Mouse (Mus musculus): Measurements from ENCODE around the gene Pate2. TPM values are rescaled to one million over a fixed set of nuclear protein-coding genes. Genes with fewer than 3 reads are reported as not detected.

The Pate2 gene
- polyA plus RNA-seq (2014; fragmentation: Illumina TruSeq; extraction: RNeasy Lipid Tissue Mini Kit (QIAGEN cat#74804); ENCODE audit: low read depth, low replicate concordance), result 1.7 TPM

GRCm38 (mm10) chr9:35569571-35570534, at the start of gene Pate2, which contains the start of gene Hyls1:
Gene Pate2 (plus strand): TSS chr9:35570284.
Gene Hyls1 (minus strand): TSS chr9:35570398.

GRCm38 (mm10) chr9:35558257-35559008, 11.7 kb upstream of the Pate2 start, which contains the start of the genes Ddx25 and Pus3:
Gene Ddx25 (minus strand): TSS chr9:35558528.
Gene Pus3 (plus strand): TSS chr9:35558595.

GRCm38 (mm10) chr9:35611841-35612240, 41.8 kb downstream of the Pate2 start, which contains the start of gene Pate4:
Gene Pate4 (minus strand): TSS chr9:35611941.

GRCm38 (mm10) chr9:35648102-35648501, 78.0 kb downstream of the Pate2 start, which contains the start of gene Pate3:
Gene Pate3 (minus strand): TSS chr9:35648202.

GRCm38 (mm10) chr9:35687013-35687412, 116.9 kb downstream of the Pate2 start, which contains the start of gene Pate1:
Gene Pate1 (minus strand): TSS chr9:35687390.

Other genes with a start within 250 kb of the Pate2 start
- gene Cdon, start 149.2 kb upstream of the Pate2 start, polyA plus RNA-seq (2014; fragmentation: Illumina TruSeq; extraction: RNeasy Lipid Tissue Mini Kit (QIAGEN cat#74804); ENCODE audit: low read depth, low replicate concordance), result 17.7 TPM
- gene Gm1113, start 52.0 kb upstream of the Pate2 start, polyA plus RNA-seq (2014; fragmentation: Illumina TruSeq; extraction: RNeasy Lipid Tissue Mini Kit (QIAGEN cat#74804); ENCODE audit: low read depth, low replicate concordance), result not detected
- 0.38 TPM for gene Ddx25, start 11.8 kb upstream of the Pate2 start, polyA plus RNA-seq (2014; fragmentation: Illumina TruSeq; extraction: RNeasy Lipid Tissue Mini Kit (QIAGEN cat#74804); ENCODE audit: low read depth, low replicate concordance)
- 45.7 TPM for gene Pus3, start 11.7 kb upstream of the Pate2 start, polyA plus RNA-seq (2014; fragmentation: Illumina TruSeq; extraction: RNeasy Lipid Tissue Mini Kit (QIAGEN cat#74804); ENCODE audit: low read depth, low replicate concordance)
- 19.2 TPM for gene Hyls1, start 114 bp downstream of the Pate2 start, polyA plus RNA-seq (2014; fragmentation: Illumina TruSeq; extraction: RNeasy Lipid Tissue Mini Kit (QIAGEN cat#74804); ENCODE audit: low read depth, low replicate concordance)
- gene Pate4, start 41.7 kb downstream of the Pate2 start, polyA plus RNA-seq (2014; fragmentation: Illumina TruSeq; extraction: RNeasy Lipid Tissue Mini Kit (QIAGEN cat#74804); ENCODE audit: low read depth, low replicate concordance), result not detected
- gene Pate3, start 77.9 kb downstream of the Pate2 start, polyA plus RNA-seq (2014; fragmentation: Illumina TruSeq; extraction: RNeasy Lipid Tissue Mini Kit (QIAGEN cat#74804); ENCODE audit: low read depth, low replicate concordance), result not detected
- gene Pate1, start 117.1 kb downstream of the Pate2 start, polyA plus RNA-seq (2014; fragmentation: Illumina TruSeq; extraction: RNeasy Lipid Tissue Mini Kit (QIAGEN cat#74804); ENCODE audit: low read depth, low replicate concordance), result not detected
- gene Gm17677, start 170.8 kb downstream of the Pate2 start, polyA plus RNA-seq (2014; fragmentation: Illumina TruSeq; extraction: RNeasy Lipid Tissue Mini Kit (QIAGEN cat#74804); ENCODE audit: low read depth, low replicate concordance), result not detected
- gene Gm17727, start 207.8 kb downstream of the Pate2 start, polyA plus RNA-seq (2014; fragmentation: Illumina TruSeq; extraction: RNeasy Lipid Tissue Mini Kit (QIAGEN cat#74804); ENCODE audit: low read depth, low replicate concordance), result not detected
- gene Gm27235, start 219.8 kb downstream of the Pate2 start, polyA plus RNA-seq (2014; fragmentation: Illumina TruSeq; extraction: RNeasy Lipid Tissue Mini Kit (QIAGEN cat#74804); ENCODE audit: low read depth, low replicate concordance), result not detected
- gene D730048I06Rik, start 219.8 kb downstream of the Pate2 start, polyA plus RNA-seq (2014; fragmentation: Illumina TruSeq; extraction: RNeasy Lipid Tissue Mini Kit (QIAGEN cat#74804); ENCODE audit: low read depth, low replicate concordance), result 0.57 TPM